Mouse (Mus musculus): ENCODE results near the gene Csn1s2a. TPM values are rescaled to one million over a fixed set of nuclear protein-coding genes. Genes with fewer than 3 reads are reported as not detected.

The Csn1s2a gene
- polyA plus RNA-seq, 1 experiment from 2014 or later: not detected

Other genes starting within 250 kb of the Csn1s2a start
- gene Sult1b1, start 236.4 kb upstream of the Csn1s2a start, polyA plus RNA-seq (2014; fragmentation: Nextera tagmentation; extraction: Ambion mirVana): not detected in 2 replicates
- gene Sult1d1, start 205.5 kb upstream of the Csn1s2a start, polyA plus RNA-seq (2014; fragmentation: Nextera tagmentation; extraction: Ambion mirVana): not detected in 2 replicates
- gene Sult1e1, start 183.0 kb upstream of the Csn1s2a start, polyA plus RNA-seq (2014; fragmentation: Nextera tagmentation; extraction: Ambion mirVana): not detected in 2 replicates
- not detected in 2 replicates for gene Csn1s1, start 108.4 kb upstream of the Csn1s2a start, polyA plus RNA-seq (2014; fragmentation: Nextera tagmentation; extraction: Ambion mirVana)
- gene Csn2, start 74.9 kb upstream of the Csn1s2a start, polyA plus RNA-seq (2014; fragmentation: Nextera tagmentation; extraction: Ambion mirVana): not detected in 2 replicates
- gene Csn1s2b, start 33.5 kb downstream of the Csn1s2a start, polyA plus RNA-seq (2014; fragmentation: Nextera tagmentation; extraction: Ambion mirVana): not detected in 2 replicates
- gene Prr27, start 51.1 kb downstream of the Csn1s2a start, polyA plus RNA-seq (2014; fragmentation: Nextera tagmentation; extraction: Ambion mirVana): not detected in 2 replicates
- not detected in 2 replicates for gene Odam, start 110.5 kb downstream of the Csn1s2a start, polyA plus RNA-seq (2014; fragmentation: Nextera tagmentation; extraction: Ambion mirVana)
- gene Csn3, start 151.0 kb downstream of the Csn1s2a start, polyA plus RNA-seq (2014; fragmentation: Nextera tagmentation; extraction: Ambion mirVana): not detected in 2 replicates
- gene 2310003L06Rik, start 194.9 kb downstream of the Csn1s2a start, polyA plus RNA-seq (2014; fragmentation: Nextera tagmentation; extraction: Ambion mirVana): not detected in 2 replicates
- not detected in 2 replicates for gene Gm28434, start 194.9 kb downstream of the Csn1s2a start, polyA plus RNA-seq (2014; fragmentation: Nextera tagmentation; extraction: Ambion mirVana)
- not detected in 2 replicates for gene Cabs1, start 204.9 kb downstream of the Csn1s2a start, polyA plus RNA-seq (2014; fragmentation: Nextera tagmentation; extraction: Ambion mirVana)
- not detected in 2 replicates for gene Smr3a, start 228.0 kb downstream of the Csn1s2a start, polyA plus RNA-seq (2014; fragmentation: Nextera tagmentation; extraction: Ambion mirVana)